Mouse (Mus musculus) frontal cortex, postnatal 10 days (tissue): ENCODE results near the gene Clybl.

Experiments used
- DNase-seq, 2 experiments: peaks; one replicate each; pipeline ENCODE4 v3.0.0; 2022; ENCODE audit warnings: low spot score in 2 of 2, mixed read lengths in 1 of 2

Clybl gene

GRCm38 (mm10) chr14:122200247-122200885 lies 18.9 kb downstream of the Clybl start:
- no peak for DNase-seq

DNA sequence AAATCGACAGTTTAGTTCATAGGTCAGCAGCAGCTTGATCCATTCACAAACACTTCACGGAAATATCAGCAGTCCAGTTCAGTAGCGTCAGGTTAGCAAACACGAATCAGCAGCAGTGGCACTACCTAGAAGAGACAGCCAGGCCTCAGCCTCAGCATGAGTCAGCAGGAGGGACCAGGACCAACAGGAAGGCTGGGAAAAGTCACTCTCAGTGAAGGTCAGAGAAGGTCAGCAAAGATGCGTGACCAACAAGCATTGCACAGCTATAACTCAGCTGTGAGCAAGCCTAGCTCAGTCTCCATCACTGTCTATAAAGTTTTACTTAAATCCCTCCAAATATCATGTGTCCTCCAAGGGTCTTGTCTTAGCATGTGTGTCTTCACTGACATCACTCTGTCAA lies 27.7 kb downstream of the Clybl start:
- DNase-seq, result no peak

DNA sequence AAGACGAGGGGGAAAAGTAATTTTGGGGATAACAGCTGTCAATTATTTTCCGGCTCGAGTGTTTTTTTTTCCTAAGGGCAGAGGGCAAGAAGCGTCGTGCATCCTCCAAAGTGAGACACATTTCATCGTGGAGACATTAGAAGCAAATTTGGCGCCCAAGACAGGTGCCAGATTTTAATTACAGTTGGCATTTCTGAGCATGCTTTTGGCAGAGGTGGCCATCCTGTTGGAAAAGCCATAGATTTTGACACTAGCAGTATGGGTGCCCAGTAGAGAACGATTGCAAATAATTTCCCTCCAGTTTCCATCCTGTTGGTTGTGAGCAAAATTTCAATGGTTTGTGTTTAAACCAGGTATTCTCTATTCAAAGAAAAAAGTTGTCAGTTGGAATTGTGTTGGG lies 32.1 kb downstream of the Clybl start:
- no peak for DNase-seq

DNA sequence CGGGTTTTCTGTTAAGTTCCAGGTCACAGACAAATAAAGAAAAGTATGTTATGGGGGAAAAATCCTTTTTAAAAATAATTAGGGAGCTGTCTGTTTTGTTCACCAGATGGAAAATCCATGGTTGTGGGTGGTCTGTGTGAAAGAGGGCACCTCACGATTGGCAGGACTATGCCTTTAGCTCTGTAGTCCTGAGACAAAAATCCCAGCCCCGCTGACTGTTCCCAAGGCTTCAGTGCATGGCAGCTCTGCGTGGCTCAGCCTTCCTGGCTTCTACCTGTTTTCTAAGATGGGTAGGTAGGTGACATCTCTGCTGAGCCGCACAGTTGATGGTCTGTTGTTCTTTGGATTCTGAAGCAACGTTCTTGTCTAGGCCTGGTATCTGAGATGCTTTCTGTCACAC lies 32.6 kb downstream of the Clybl start:
- no peak for DNase-seq

- no peak for DNase-seq
These were observed 35.7 kb downstream of the Clybl start for GRCm38 (mm10) chr14:122217221-122217620.

DNA sequence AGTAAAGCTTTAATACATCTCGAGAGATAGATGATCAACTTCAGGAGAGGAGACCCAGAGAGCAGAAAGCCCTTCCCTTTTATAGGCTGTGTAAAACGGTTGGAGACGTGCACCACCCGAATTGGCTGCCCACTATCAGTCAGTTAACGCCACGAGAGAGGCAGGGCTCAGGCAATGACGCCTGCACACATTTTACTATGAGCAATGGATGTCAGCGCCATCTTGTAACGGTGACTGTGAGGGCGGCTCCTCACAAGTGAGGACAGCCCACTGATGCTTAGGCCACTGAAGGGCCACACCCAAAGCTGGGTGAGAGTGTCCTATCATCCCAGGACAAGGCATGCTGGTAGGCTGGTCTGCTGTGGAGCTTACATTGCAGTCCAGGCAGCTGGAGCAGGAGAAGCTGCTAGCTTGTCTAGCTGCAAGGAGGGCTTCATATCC lies 41.5 kb downstream of the Clybl start:
- no peak for DNase-seq

DNA sequence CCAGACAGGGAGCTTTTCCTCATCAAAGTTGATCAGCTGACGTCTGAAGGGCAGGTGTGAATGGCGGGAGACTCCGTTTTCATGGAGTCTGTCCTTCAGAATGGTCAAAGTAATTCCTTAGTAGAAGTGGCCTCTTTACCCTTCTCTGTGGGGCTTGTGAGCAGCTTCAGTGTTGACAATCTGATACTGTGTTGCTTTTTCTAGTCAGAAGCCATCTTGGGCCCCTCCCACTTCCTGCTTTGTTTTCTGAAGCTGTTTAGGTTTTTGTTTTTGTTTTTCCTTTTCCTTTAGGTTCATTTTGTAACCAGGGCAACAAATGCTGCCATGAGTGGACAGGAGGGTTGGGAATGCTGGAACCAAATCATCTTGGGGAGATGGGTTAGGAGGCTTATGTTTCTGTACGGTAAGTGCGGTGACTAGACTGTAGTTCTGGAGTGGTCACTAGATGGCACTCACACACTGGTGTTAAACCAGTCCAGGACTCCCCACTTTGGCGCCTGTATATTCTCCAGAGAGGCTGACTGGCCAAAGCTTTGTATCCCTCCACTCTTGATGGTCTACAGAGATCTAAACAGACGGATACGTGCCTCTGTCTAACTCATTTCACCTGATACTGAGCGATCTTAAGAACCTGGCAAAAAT lies 42.1 kb downstream of the Clybl start:
- DNase-seq, result peak; percentile 44 to 78

DNA sequence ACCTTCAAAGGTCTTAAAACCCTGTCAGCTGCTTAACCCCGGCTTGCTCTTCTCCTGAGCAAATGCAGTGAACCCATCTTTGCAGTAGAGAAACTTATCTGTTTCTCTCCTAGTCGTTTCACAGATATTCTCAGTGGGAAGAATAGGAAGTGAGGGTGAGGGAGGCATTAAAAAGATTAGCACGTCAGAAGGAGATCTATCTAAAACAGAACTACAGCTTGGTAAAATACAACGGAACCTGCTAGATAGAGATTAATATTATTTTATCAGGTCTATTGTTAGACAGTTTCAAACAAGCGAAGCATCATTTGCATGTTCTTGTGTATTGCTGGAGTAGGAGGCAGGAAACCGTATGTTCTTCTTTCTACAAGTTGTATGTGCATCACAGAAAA lies 42.6 kb downstream of the Clybl start:
- no peak for DNase-seq

DNA sequence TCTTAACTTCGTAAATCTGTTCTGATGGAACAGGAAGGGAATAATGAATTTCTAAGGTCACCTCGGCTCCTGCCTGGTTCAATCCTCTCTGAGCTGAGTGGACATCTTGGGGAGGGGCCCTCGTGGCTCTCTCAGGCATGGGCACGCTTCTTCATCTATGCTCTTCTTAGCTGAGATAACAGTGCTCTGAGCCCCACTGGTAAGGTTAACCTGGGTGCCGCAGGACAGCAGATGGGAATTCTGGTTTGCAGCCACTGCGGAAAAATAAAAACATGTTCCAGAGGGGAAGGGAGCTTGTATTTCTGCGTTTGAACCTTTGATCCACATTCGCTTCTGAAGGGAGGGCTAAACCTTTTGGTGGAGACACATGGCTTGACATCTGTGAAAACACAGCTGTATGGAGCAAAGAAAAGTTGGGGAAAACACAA lies 43.0 kb downstream of the Clybl start:
- no peak for DNase-seq

- no peak for DNase-seq
These were observed 44.1 kb downstream of the Clybl start for GRCm38 (mm10) chr14:122225479-122226132.

- DNase-seq, result no peak
These were observed 44.6 kb downstream of the Clybl start for GRCm38 (mm10) chr14:122226133-122226515.

GRCm38 (mm10) chr14:122226666-122227453 lies 45.4 kb downstream of the Clybl start:
- DNase-seq, result no peak

GRCm38 (mm10) chr14:122227454-122227951 lies 46.0 kb downstream of the Clybl start:
- DNase-seq, result no peak

DNA sequence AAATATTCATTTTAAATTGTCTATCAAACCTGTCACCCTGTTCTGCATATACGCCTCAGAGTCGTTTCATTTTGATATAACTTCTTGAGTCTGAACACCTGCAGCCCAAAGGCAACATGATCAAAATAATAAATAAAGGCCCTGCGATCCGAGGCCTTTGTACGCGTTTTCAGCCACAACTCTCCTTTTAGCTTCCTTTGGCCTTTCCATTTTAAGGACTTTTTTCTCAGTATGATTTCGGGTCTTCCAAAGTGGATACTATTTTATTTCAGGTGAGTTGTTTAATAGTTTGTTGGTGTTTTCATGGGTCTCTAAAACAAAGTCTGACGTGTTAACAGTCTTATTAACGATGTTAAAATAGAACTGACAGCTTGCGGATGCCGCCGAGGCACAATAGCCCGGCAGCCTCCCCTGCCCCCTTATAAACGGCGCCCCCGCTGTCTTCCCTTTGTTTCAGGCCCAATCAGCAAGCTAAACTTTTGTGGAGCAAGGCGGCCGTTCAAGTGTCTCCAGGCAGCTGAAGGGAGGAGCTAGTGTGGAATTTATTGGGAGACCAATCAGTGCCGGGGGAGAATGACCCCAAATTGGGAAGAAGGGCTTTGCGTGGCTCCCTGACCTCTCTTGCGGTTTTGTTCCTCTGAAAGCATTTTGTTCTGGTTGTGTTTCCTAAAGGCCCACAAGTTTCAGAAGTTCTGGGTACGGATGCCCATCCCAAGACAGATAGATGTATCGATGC lies 47.5 kb downstream of the Clybl start:
- no peak for DNase-seq

GRCm38 (mm10) chr14:122229988-122230387 lies 48.5 kb downstream of the Clybl start:
- DNase-seq, result no peak

DNA sequence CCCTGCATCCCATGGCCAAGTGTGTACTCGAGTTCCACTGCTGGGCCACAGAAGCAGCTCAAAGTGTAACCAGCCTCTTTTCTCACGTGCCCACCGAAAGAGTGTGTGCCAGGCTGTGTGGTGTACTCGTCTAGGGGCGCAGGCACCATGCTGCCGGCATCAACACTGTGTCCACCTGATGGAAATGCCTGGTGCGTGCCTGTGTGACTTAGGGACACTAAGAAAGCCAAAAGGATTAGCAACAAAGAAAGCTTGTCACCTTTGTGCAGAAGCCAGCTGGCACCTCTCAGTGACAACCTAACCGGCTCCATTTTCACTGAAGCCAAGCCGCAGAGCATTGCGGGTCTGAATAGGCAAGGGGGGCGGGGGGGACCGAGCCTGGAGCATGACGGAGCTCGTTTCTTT lies 49.1 kb downstream of the Clybl start:
- DNase-seq, result no peak

DNA sequence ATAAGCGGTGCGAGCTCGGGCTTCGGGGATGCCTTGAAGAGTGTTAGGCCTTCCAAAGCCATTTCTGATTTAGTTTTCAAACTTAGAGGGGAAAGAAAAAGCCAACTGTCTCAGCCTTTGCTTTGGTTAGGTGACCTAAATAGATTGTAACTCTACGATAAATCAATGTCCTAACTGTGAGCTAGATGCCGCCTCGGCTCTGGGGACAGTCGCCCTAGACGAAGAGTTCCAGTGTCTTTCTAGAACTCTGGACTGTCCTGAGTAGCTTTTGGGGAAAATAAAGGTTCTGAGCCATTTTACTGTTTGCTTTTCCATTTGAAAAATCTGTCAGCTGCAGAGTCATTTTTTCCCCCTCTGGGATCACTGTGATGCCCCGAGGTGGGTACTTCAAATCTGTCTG lies 49.6 kb downstream of the Clybl start:
- no peak for DNase-seq

GRCm38 (mm10) chr14:122233212-122233714 lies 51.8 kb downstream of the Clybl start:
- no peak for DNase-seq

DNA sequence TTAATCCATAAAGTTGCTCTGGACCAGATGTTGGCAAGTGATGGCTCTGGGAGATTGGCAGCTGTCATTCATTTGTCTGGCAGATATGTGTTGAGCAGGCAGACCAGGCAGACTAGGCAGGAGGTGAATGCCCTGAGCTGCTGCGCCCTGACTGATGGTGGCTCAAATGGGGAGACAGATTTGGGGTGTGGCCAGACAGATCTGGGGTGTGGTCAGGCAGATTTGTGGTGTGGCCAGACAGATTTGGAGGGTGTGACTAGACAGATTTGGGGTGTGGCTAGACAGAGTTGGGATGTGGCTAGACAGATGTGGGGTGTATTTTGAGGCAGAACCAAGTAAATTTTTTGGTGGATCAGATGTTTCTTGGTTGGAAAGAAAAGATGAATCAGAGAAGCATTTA lies 62.4 kb downstream of the Clybl start:
- DNase-seq, result no peak

DNA sequence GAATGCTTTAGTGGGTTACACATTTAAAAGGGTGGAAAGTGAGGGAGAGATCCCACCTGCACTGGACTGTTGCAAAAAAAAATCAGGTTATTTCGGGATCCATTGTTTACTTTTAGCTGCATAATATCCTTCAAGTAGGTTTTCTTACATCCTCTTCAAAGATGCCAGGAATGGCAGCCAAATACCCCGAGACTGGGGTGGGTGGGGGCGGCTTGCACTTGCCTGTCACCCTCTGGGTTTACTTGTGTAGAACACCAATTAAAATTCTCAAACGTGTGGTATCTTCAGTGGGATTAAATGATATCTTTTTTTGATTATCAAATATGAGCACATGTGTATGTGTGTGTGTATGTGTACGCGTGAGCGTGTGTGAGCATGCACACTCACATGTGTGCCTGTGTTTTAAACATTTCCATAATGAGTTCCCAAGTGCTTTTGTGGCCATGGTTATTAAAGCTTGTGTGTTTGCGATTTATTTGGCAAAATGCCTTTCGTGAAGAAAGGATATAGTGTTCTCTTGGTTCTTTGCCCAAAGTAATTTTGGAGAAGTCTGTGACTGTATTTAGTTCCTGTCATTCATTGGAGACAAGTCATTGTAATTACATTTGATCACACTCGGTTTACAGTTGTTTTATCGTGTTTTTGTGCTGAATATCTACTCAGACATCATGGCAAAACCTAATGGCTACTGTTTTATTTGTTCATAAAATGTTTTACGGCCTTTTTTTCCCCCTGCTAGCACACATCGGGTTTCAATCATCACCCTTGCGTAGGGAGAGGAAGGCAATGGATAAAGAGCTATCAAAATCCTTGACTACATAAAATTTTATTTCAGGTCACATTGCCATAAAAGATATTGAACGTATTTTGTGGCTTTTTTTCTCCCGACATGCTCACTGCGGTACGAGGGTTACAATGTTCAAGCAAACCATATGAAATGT lies 65.7 kb downstream of the Clybl start:
- DNase-seq, result no peak
